Mouse (Mus musculus) embryo, embryonic 11 days (tissue): ENCODE data around the gene Timm8a1.
A peak's percentile ranks its signal among the peaks of the same experiment; 100 is the strongest.

Source experiments
- DNase-seq: peaks from one replicate; pipeline ENCODE4 v3.0.0-alpha.2; 2015

The Timm8a1 gene

DNA sequence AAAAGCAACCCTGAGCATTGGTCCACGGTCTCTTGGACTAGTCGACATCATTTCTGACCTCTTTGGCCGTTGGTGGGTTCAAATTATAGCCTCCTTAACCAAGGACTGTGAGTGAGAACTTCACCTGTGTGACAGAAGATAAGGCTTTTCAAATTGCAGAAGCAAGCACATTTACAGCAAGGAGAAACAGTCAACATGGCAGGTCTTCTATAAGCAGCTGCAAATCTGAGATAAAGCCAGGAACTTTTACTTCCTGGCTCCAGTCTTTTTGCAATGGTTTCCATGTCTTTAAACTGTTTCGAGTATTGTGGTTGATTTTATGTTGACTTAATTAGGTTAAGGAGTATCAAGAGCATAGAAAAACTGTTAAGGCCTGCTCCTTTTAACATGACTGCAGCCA lies 17.9 kb downstream of the Timm8a1 start:
- DNase-seq, result no peak

DNA sequence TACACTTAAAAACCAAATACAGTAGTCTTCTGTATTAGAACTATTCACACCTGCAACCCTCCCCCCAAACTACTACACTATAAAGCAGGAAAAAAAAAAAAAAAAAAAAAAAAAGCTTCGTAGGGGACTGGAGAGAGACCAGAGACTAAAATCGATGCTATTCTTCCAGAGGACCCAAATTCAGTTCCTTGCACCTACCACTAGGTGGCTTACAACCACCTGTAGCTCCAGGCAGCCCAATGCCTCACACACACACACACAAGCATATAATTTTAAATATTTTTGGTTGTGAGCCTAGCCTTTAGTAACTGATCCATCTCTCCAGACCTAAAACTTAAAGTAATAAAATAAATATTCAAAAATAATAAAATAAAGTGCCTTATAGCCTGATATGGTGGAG lies 32.2 kb downstream of the Timm8a1 start:
- DNase-seq, result peak; percentile 2

DNA sequence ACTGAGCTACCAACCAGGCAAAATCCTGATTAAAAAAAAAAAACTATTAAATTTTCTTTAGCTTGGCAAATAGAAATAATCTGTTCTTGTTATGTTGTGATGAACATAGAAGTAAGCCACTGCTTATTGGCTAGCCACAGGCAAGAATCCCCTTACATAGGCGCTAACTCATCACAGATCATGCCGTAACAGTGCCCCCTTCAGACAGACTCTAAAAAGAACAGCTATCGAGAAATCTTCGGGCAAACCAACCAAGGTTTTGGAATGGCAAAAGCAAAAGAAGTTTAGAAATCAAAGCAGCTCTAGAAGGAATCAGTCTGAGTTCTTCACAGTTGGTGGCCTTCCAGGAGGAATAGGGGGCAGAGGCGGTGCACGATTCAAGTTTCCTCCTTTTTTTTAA lies 33.7 kb downstream of the Timm8a1 start:
- no peak for DNase-seq

DNA sequence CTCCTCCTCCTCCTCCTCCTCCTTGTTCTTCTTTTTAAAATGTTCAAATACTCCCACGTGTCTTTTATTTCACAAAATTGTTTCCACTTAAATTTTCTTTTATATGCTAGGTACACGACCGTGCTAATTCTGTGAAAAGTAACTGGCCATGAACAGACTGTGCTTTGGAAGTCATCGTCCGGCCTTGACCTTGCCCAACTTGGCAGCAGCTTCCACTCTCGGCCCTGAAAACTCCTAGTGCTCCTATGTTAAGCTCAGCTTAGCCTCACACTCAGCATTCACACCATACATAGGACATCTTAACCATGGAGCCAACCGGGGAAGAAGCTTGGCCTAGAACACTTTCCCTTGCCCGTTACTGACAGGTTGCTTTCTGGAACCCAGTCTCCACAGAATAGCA lies 41.0 kb downstream of the Timm8a1 start:
- no peak for DNase-seq
